Mouse (Mus musculus) cerebellum, postnatal 14 days (tissue): ENCODE measurements at regions not wholly inside any gene's neighbourhood (a gene's known extent, or its start where the extent isn't known, plus 50 kb on each side); places are given as distances from the start of the nearest gene placed in this dataset.

Source experiments
- DNase-seq, 2 experiments: peaks; one replicate each; pipeline ENCODE4 v3.0.0; 2021; ENCODE audit warnings: mixed read lengths in 2 of 2

GRCm38 (mm10) chr12:47466740-47467139 lies 648.0 kb upstream of the Nova1 start:
- DNase-seq: no peak

GRCm38 (mm10) chr12:47465924-47466323 lies 647.2 kb upstream of the Nova1 start:
- DNase-seq: no peak

- DNase-seq: no peak
These were observed 612.9 kb upstream of the Nova1 start for GRCm38 (mm10) chr12:47431669-47432068.

GRCm38 (mm10) chr12:47412251-47412650 lies 593.5 kb upstream of the Nova1 start:
- peak; percentile 15 to 43 for DNase-seq

- DNase-seq: no peak
These were observed 587.8 kb upstream of the Nova1 start for GRCm38 (mm10) chr12:47406563-47406962.

- DNase-seq: no peak
These were observed 587.4 kb upstream of the Nova1 start for GRCm38 (mm10) chr12:47406131-47406530.

GRCm38 (mm10) chr12:47383225-47383624 lies 564.5 kb upstream of the Nova1 start:
- DNase-seq: no peak

GRCm38 (mm10) chr12:47353269-47353668 lies 534.5 kb upstream of the Nova1 start:
- DNase-seq: no peak

- DNase-seq: no peak
These were observed 532.5 kb upstream of the Nova1 start for GRCm38 (mm10) chr12:47351229-47351628.

- peak; percentile 72 to 73 for DNase-seq
These were observed 494.7 kb upstream of the Nova1 start for GRCm38 (mm10) chr12:47313413-47313812.

- DNase-seq: no peak
These were observed 457.2 kb upstream of the Nova1 start for GRCm38 (mm10) chr12:47275904-47276303.

GRCm38 (mm10) chr12:47272309-47272708 lies 453.6 kb upstream of the Nova1 start:
- DNase-seq: no peak

- no peak for DNase-seq
These were observed 445.4 kb upstream of the Nova1 start for GRCm38 (mm10) chr12:47264118-47264517.

GRCm38 (mm10) chr12:47263408-47263807 lies 444.7 kb upstream of the Nova1 start:
- DNase-seq: peak in 1 of 2 experiments; percentile 2

GRCm38 (mm10) chr12:47252306-47252705 lies 433.6 kb upstream of the Nova1 start:
- no peak for DNase-seq

GRCm38 (mm10) chr12:47243623-47244514 lies 425.1 kb upstream of the Nova1 start:
- no peak for DNase-seq

- no peak for DNase-seq
These were observed 401.3 kb upstream of the Nova1 start for GRCm38 (mm10) chr12:47220016-47220415.

GRCm38 (mm10) chr12:47219340-47219739 lies 400.6 kb upstream of the Nova1 start:
- DNase-seq: no peak

GRCm38 (mm10) chr12:47211417-47212104 lies 392.8 kb upstream of the Nova1 start:
- no peak for DNase-seq

- peak; percentile 45 to 68 for DNase-seq
These were observed 384.2 kb upstream of the Nova1 start for GRCm38 (mm10) chr12:47202936-47203335.

GRCm38 (mm10) chr12:47198609-47199008 lies 379.9 kb upstream of the Nova1 start:
- peak; percentile 36 to 54 for DNase-seq

- DNase-seq: peak; percentile 87 to 91
These were observed 346.0 kb upstream of the Nova1 start for GRCm38 (mm10) chr12:47164736-47165135.

- DNase-seq: peak; percentile 78 to 84
These were observed 345.4 kb upstream of the Nova1 start for GRCm38 (mm10) chr12:47164031-47164717.
